Mouse (Mus musculus) lung, embryonic 16.5 days (tissue): Measurements from ENCODE around the gene Fgfr1op. TPM values are rescaled to one million over a fixed set of nuclear protein-coding genes. Genes with fewer than 3 reads are reported as not detected.

ENCODE experiments used
- ATAC-seq: fragments of 200-750 bp; cut with Nextera tagmentation; 2 replicates; pipeline ENCODE4 v1.8.0; 2017; ENCODE audit warnings: low read depth, mild to moderate bottlenecking, moderate library complexity
- H3K27ac ChIP-seq: fragments of 300-500 bp; sonication (generic); 2 replicates; pipeline ENCODE4 v1.5.1; 2014; ENCODE audit warnings: mild to moderate bottlenecking, control low read depth, low read length
- H3K27me3 ChIP-seq: fragments of 300-500 bp; sonication (generic); 2 replicates; pipeline ENCODE4 v1.6.1; 2014; ENCODE audit warnings: low read depth, low read length, mixed read lengths; ENCODE audit not compliant: control insufficient read depth, insufficient read depth
- H3K36me3 ChIP-seq: fragments of 300-500 bp; sonication (generic); 2 replicates; pipeline ENCODE4 v1.6.1; 2014; ENCODE audit warnings: low read length; ENCODE audit not compliant: control insufficient read depth, insufficient read depth
- H3K4me1 ChIP-seq: fragments of 300-500 bp; sonication (generic); replicated peaks from 2 replicates; pipeline ENCODE4 v1.6.1; 2014; ENCODE audit warnings: low read length, mixed read lengths; ENCODE audit not compliant: control insufficient read depth, insufficient read depth
- H3K4me2 ChIP-seq: fragments of 300-500 bp; sonication (generic); 2 replicates; pipeline ENCODE4 v1.6.1; 2014; ENCODE audit warnings: low read depth, low read length, control low read depth
- H3K4me3 ChIP-seq: fragments of 300-500 bp; sonication (generic); 2 replicates; pipeline ENCODE4 v1.5.1; 2014; ENCODE audit warnings: mild to moderate bottlenecking, low read length, control low read depth
- H3K9ac ChIP-seq: fragments of 300-500 bp; sonication (generic); 2 replicates; pipeline ENCODE4 v1.6.1; 2014; ENCODE audit warnings: low read length, control low read depth
- H3K9me3 ChIP-seq: fragments of 300-500 bp; sonication (generic); 2 replicates; pipeline ENCODE4 v1.6.1; 2016; ENCODE audit warnings: low read length; ENCODE audit not compliant: control insufficient read depth
- WGBS: fragments of 180-500 bp; shearing (Covaris S2); extraction: QIAGEN DNeasy Blood & Tissue Kit; methylation state at CpG from one replicate; pipeline ENCODE4 v1.1.7; 2014; 5-methylcytosine and 5-hydroxymethylcytosine counted together
- polyA plus RNA-seq: library from polyadenylated mRNA; unstranded; fragments of >200 nt; fragmentation: Nextera tagmentation; extraction: Ambion mirVana; gene quantifications from 2 replicates; pipeline ENCODE4 v1.2.1, GENCODE M21; 2015

Fgfr1op gene
- polyA plus RNA-seq, 1 experiment from 2014 or later: 39.5 TPM

- no peaks in the 10 kb centered on the region for H3K9me3 ChIP-seq
- H3K27me3 ChIP-seq: no peaks in the 10 kb centered on the region
- H3K9ac ChIP-seq: no peak overlapping the region
- no peaks in the 10 kb centered on the region for H3K36me3 ChIP-seq
- no peak overlapping the region for H3K4me2 ChIP-seq
- no peak overlapping the region for H3K4me3 ChIP-seq
- WGBS: 40% methylated on average over 2 of the region's 2 CpGs
- H3K4me1 ChIP-seq: peaks cover 4% of the 10 kb centered on the region; the same call in 1 of the 2 replicates
- H3K27ac ChIP-seq: no peak overlapping the region
- ATAC-seq: peak; percentile 59; the same call in 1 of the 2 replicates
These were observed 78.8 kb downstream of the Fgfr1op start for GRCm38 (mm10) chr17:8244124-8244523.

GRCm38 (mm10) chr17:8246102-8246754 is 80.9 kb downstream of the Fgfr1op start:
- H3K27ac ChIP-seq: no peak overlapping the region
- H3K27me3 ChIP-seq: no peaks in the 10 kb centered on the region
- no peaks in the 10 kb centered on the region for H3K36me3 ChIP-seq
- 63% methylated on average over 4 of the region's 4 CpGs for WGBS
- no peaks in the 10 kb centered on the region for H3K9me3 ChIP-seq
- ATAC-seq: no peak
- H3K4me2 ChIP-seq: no peak overlapping the region
- no peak overlapping the region for H3K9ac ChIP-seq
- peaks cover 4% of the 10 kb centered on the region; the same call in 1 of the 2 replicates for H3K4me1 ChIP-seq
- no peak overlapping the region for H3K4me3 ChIP-seq

Other genes starting within 250 kb of the Fgfr1op start
- 1.0 and 1.8 TPM in 2 replicates for gene Tagap, start 239.5 kb upstream of the Fgfr1op start, polyA plus RNA-seq
- 57.6 and 74.4 TPM in 2 replicates for gene Rsph3a, start 219.9 kb upstream of the Fgfr1op start, polyA plus RNA-seq
- gene Gm49673, start 17.7 kb upstream of the Fgfr1op start, polyA plus RNA-seq: 0.24 TPM in 1 of 2 replicates, not detected in the other
- gene Rnaset2a, start 17.4 kb upstream of the Fgfr1op start, polyA plus RNA-seq: 40.1 TPM in 2 replicates
- gene Ccr6, start 70.5 kb downstream of the Fgfr1op start, polyA plus RNA-seq: 0.23 and 0.26 TPM in 2 replicates
- 196 and 202 TPM in 2 replicates for gene Mpc1, start 117.4 kb downstream of the Fgfr1op start, polyA plus RNA-seq
- 78.9 and 83.6 TPM in 2 replicates for gene Sft2d1, start 145.6 kb downstream of the Fgfr1op start, polyA plus RNA-seq
- gene Prr18, start 172.0 kb downstream of the Fgfr1op start, polyA plus RNA-seq: 1.5 and 1.6 TPM in 2 replicates
- 0.62 and 0.73 TPM in 2 replicates for gene T2, start 190.5 kb downstream of the Fgfr1op start, polyA plus RNA-seq